Mouse (Mus musculus): Measurements from ENCODE around the gene Etv5.
"Not testable (repeated sequence)": the region's sequence is repeated elsewhere in the genome, so short reads cannot be mapped to it uniquely, and the experiment has no call there.

Etv5 gene

GRCm38 (mm10) chr16:22395093-22395844 is 44.2 kb downstream of the Etv5 start:
- DNase-seq (ENCODE audit: low spot score) = no peak

GRCm38 (mm10) chr16:22390348-22390897 is 49.1 kb downstream of the Etv5 start:
- no peak for DNase-seq (ENCODE audit: low spot score)

DNA sequence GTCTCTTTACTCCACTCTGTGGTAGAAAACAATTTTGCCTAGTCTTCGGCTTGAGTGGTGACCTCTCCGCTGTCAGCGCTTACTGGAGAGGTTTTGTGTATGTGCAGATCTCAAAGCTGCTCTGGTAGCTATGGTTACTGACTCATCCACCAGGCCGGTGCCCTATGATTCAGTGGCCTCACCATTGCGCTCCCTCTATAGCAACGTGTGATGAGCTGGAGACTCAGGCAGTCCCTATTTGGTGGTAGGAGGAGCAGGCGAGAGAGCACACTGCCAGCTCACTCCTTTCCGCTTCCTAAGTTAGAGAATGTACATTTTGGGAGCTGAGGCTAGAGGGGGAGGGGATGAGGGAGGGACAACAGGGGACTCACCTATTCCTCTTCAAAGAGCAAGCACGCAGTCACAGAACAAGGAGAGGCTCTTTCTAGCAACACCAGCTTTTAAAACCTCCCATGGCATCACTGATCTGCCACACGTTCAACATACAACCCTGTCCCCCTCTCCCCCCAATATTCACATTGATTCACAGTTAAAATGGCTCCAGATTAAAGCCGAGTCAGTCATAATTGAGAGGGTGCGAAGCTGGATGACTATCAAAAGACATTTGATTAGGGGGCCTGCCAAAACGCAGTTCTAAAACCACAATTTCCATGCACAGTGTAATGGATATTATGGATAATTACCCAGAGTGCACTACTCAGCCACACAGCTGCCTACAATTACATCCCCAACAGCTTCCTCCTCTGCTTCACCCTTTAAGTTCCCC is 50.2 kb downstream of the Etv5 start:
- DNase-seq (ENCODE audit: low spot score) = no peak

GRCm38 (mm10) chr16:22387731-22388130 is 51.8 kb downstream of the Etv5 start:
- no peak for DNase-seq (ENCODE audit: low spot score)

DNA sequence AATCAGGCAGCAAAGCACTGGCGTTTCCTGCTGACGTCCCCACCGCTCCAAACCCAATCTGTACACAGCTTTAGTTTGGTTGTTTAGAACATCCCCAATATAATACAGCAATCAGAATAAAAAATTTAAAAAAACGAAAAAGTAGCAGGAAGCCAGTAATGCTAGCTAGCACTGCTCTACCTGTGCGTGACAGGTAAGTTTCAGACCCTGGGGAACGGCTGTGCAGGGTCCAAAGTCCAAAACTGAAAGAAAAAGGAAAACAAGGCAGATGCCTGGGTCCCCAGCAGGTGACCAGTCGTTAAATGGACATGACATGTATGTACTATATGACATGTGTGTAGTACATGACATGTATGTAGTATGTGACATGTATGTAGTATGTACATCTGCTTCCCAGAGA is 57.5 kb downstream of the Etv5 start:
- DNase-seq (ENCODE audit: low spot score) = not testable (repeated sequence)

DNA sequence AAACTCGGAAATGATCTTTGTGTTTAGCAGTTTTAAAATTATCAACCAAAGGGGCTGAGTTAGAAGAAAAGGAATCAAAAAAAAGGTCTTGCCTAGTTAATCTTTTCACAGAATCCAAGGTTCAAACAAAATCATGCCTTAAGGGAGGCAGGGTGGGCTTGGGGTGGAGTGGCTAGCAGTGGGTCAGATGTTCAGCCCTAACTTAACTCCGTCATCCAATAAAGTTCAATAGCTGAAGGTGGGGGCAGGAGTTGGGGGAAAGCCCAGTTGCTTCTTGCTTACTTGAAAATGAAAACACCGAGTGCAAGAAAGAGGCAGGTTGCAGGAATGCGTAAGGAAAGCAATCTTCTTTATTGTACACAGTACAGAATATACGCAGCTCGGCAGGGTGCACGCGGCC is 58.5 kb downstream of the Etv5 start:
- no peak for DNase-seq (ENCODE audit: low spot score)

DNA sequence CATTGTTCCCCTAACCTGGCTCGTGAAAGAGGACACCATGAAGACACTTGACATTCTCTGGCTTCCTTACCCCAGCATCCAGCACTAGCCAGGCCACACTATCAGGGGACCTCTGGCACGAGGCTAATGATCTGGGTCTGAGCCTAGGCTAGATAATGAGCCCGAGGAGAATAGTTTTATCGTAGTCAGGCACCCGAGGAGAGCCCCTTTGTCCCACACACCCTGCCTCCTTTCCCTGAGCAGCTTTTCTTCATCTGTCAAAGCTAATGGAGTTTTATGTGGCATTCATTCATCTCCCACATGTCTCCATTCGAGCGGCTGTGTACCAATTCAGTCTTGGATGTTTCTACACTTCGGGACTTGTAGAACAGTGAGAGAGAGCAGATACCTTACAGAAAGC is 59.5 kb downstream of the Etv5 start:
- DNase-seq (ENCODE audit: low spot score) = no peak

DNA sequence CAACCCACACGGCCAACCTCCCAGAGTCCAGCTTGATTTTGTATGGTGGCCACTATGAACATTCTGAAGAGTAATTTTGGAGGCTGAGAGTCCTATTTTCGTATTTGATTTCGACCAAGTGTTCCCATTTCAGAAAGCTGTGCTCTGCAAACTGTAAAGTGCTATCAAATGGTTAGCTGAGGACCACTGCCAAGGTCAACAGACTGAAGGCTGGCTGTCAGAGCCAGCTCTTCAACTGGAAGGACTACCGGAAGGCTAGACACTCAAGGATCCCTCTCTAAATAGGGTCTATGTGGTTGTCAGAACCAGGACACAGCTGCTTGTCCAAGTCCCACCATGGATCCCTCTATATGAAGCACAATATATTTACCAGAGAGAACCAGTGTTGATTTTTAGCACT is 60.2 kb downstream of the Etv5 start:
- no peak for DNase-seq (ENCODE audit: low spot score)

GRCm38 (mm10) chr16:22377714-22378113 is 61.8 kb downstream of the Etv5 start:
- no peak for DNase-seq (ENCODE audit: low spot score)

GRCm38 (mm10) chr16:22374898-22375297 is 64.6 kb downstream of the Etv5 start:
- DNase-seq (ENCODE audit: low spot score) = no peak

DNA sequence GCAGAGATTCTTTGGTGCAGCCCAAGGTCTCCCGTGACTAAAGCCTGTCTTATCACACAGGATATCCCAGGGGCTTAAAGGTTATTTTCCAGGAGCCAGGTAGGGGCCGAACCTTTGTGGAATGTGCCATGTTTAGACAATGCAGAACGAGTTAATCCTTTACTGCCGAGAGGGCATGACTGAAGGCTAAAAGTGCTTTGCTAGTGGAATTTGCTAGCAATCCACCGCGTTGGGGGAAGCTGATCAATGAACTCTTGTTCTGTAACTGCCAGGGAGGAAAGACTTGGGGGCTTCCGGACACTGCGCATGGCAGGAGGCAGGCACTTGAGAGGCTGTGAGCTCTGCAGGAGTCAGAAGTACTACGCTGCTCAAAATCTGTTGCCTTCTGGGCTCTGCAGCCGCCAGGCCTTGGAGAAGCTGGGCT is 66.8 kb downstream of the Etv5 start:
- DNase-seq (ENCODE audit: low spot score) = no peak

DNA sequence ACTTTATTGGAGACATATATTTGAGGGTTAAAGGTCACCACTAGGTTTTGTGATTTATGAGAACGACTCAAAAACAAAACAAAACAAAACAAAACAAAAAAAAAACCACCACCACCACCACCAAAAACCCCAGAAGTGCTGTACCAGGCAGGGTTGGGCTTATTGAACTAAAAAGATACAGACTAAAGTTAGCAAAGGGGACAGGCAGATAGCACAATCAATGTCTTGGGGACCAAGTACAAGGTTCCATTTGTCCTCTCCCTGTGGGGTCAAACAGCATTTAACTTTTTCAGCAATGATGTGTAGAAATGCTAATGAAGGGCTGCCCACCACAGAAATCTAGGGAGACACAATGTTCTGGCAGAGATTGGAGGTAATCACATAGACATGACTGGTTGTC is 67.3 kb downstream of the Etv5 start:
- DNase-seq (ENCODE audit: low spot score) = no peak

GRCm38 (mm10) chr16:22367099-22367498 is 72.4 kb downstream of the Etv5 start:
- no peak for DNase-seq (ENCODE audit: low spot score)

- DNase-seq (ENCODE audit: low spot score) = no peak
Observed at GRCm38 (mm10) chr16:22366040-22366439, 73.5 kb downstream of the Etv5 start.

- no peak for DNase-seq (ENCODE audit: low spot score)
Observed at GRCm38 (mm10) chr16:22365596-22365995, 73.9 kb downstream of the Etv5 start.

- peak; percentile 86 for DNase-seq (ENCODE audit: low spot score)
Observed at GRCm38 (mm10) chr16:22358701-22359354, 80.7 kb downstream of the Etv5 start.

- DNase-seq (ENCODE audit: low spot score) = not testable (repeated sequence)
Observed at GRCm38 (mm10) chr16:22354177-22354576, 85.3 kb downstream of the Etv5 start.

DNA sequence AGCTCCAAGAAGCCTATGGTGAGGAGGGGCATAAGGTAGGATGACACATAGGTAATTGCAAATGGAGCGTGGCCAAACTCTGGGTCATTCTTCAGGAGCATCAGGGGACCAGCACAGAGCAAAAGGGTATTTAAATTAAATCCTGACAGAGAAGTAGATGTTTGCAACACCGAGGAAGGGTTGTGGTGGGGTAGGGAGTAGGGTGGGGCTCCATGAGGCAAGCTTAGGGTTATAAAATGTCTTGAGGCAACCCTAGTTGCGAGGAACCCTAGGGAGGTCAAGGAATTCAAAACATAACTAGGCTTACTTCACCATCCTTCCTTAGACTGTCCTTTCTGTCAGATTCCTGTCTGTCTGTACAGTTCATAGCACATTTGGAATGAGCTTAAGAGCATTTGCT is 85.9 kb downstream of the Etv5 start:
- DNase-seq (ENCODE audit: low spot score) = no peak

GRCm38 (mm10) chr16:22351194-22351593 is 88.3 kb downstream of the Etv5 start:
- no peak for DNase-seq (ENCODE audit: low spot score)

DNA sequence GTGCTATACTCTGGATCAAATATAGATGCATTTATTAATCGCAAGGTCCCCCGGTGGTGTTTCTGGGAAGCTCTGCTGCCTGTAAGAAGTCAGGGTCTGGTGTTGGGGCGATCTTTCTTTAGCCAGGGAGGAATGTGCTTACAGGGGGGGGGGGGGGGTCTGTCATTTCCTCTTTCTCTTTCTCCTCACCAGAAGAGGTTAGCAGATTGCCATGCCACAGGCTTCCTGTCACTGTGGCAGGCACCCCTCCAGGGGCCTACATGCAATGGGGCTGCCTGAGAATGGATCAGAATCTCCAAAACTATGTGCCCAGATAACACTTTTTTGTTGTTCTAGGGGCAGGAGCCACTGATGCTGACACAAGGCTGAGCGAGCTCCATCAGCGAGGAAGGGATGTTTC is 89.7 kb downstream of the Etv5 start:
- no peak for DNase-seq (ENCODE audit: low spot score)

DNA sequence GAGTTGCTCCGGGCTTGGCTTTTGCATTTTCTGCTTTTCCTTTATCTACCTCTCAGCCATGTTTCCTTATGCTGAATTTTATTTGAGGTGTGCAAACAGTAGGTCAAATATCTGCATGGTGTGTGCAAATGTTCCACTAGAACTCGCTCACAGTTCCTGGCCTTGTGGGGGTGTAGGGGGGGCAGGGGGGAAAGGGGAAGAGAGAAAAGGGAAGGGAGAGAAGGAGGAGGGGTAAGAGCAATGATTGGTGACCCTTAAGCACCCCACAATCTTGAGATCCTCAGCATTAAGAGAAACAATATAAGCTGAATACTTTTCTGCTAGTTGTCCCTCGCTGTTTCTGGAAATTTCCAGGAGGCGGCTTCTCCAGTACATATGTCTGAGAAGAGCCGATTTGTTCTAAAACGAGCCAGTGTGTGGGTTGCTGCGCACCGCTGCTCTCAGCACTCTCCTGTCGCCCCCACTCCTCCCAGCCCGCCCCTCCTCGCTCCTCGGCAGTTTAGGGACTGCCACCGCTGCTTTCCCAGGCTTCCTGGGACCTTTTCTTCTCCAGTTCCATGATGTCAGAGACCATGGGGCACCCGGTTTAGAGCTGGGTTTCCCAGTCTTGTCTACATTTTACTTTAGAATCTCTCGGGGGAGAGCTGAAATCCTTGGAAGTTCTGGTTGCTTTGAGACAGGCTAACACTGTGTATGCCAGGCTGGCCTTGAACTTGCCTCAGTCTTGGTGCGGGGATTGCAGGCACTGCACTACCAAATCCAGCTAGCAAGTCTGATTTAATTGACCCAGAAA is 90.8 kb downstream of the Etv5 start:
- DNase-seq (ENCODE audit: low spot score) = no peak

GRCm38 (mm10) chr16:22348014-22348413 is 91.5 kb downstream of the Etv5 start:
- DNase-seq (ENCODE audit: low spot score) = no peak
